Mouse (Mus musculus) stomach, postnatal 0 days (tissue): ENCODE measurements around the gene Dusp14.

Experiments
- CTCF ChIP-seq: IDR thresholded peaks from 2 replicates; pipeline ENCODE4 v1.5.1; 2016; ENCODE audit warnings: antibody characterized with exemption, low read depth, mild to moderate bottlenecking, moderate library complexity
- EP300 ChIP-seq: optimal IDR thresholded peaks from 2 replicates; pipeline ENCODE3; 2016; ENCODE audit warnings: antibody characterized with exemption

- TF ChIP-seq CTCF (no peak), EP300 (no peak)
Observed at GRCm38 (mm10) chr11:84066927-84067645, 2.0 kb downstream of the Dusp14 start.
